ENCODE assay signal across 8 mouse cellular contexts in genomic region chr2:118711038-118711494, GRCm38 (mm10). TPM values are rescaled to one million over a fixed set of nuclear protein-coding genes. Genes with fewer than 3 reads are reported as not detected.
DNase-seq lines count a peak whose midpoint lies in the region; ATAC-seq lines count a peak whose summit lies in the region.

No protein-coding gene starts in this region.

- peaks cover 40% of the 10 kb centered on the region for H3K4me1 ChIP-seq in heart, embryonic 11.5 days (ENCODE audit: control insufficient read depth, insufficient read depth, low read length)
- H3K4me1 ChIP-seq in forebrain, embryonic 14.5 days (ENCODE audit: control insufficient read depth, insufficient read depth, low read length): peaks cover 15% of the 10 kb centered on the region
- peaks cover 26% of the 10 kb centered on the region for H3K4me1 ChIP-seq in kidney, embryonic 16.5 days (ENCODE audit: insufficient read depth, low read length)

- WGBS in heart, embryonic 11.5 days (ENCODE audit: insufficient replicate concordance): 1% methylated on average over 36 of the region's 36 CpGs
- WGBS in forebrain, embryonic 14.5 days: under 1% methylated on average over 36 of the region's 36 CpGs
- WGBS in kidney, embryonic 16.5 days: under 1% methylated on average over 36 of the region's 36 CpGs

- peak; percentile 16; the same call in 1 of the 2 replicates for ATAC-seq in heart, embryonic 11.5 days (replicated peaks; ENCODE audit: insufficient number of reproducible peaks, low FRiP score, low TSS enrichment)
- ATAC-seq in forebrain, embryonic 14.5 days: peak; percentile 80
- peak; percentile 65 for ATAC-seq in kidney, embryonic 16.5 days (ENCODE audit: low FRiP score, low TSS enrichment)
- no peak for ATAC-seq in monocyte, adult 5-6 weeks (replicated peaks; ENCODE audit: insufficient number of reproducible peaks, low FRiP score, low TSS enrichment, poor library complexity, severe bottlenecking)

- H3K4me3 ChIP-seq in heart, embryonic 11.5 days (ENCODE audit: low read depth, low read length): peak overlapping the region; percentile 37
- peak overlapping the region; percentile 35 for H3K4me3 ChIP-seq in forebrain, embryonic 14.5 days (ENCODE audit: low read depth, low read length)
- peak overlapping the region; percentile 48 for H3K4me3 ChIP-seq in kidney, embryonic 16.5 days (ENCODE audit: low read length)

- H3K27ac ChIP-seq in heart, embryonic 11.5 days (ENCODE audit: low read depth, low read length): no peak overlapping the region
- no peak overlapping the region for H3K27ac ChIP-seq in forebrain, embryonic 14.5 days (ENCODE audit: low read depth, low read length)
- H3K27ac ChIP-seq in kidney, embryonic 16.5 days (ENCODE audit: low read length): no peak overlapping the region

- H3K9ac ChIP-seq in heart, embryonic 11.5 days (ENCODE audit: low read depth, low read length): peak overlapping the region; percentile 35; the same call in 1 of the 2 replicates
- H3K9ac ChIP-seq in forebrain, embryonic 14.5 days (ENCODE audit: low read length): peak overlapping the region; percentile 53
- H3K9ac ChIP-seq in kidney, embryonic 16.5 days (replicated peaks; ENCODE audit: low read length): peak overlapping the region; percentile 58

- no peaks in the 10 kb centered on the region for H3K36me3 ChIP-seq in heart, embryonic 11.5 days (ENCODE audit: control insufficient read depth, insufficient read depth, low read length)
- no peaks in the 10 kb centered on the region for H3K36me3 ChIP-seq in forebrain, embryonic 14.5 days (ENCODE audit: control insufficient read depth, insufficient read depth, low read length)
- no peaks in the 10 kb centered on the region for H3K36me3 ChIP-seq in kidney, embryonic 16.5 days (ENCODE audit: insufficient read depth, low read length)

- no peaks in the 10 kb centered on the region for H3K9me3 ChIP-seq in heart, embryonic 11.5 days (replicated peaks; ENCODE audit: control insufficient read depth, low read length)
- no peaks in the 10 kb centered on the region for H3K9me3 ChIP-seq in forebrain, embryonic 14.5 days (replicated peaks; ENCODE audit: control insufficient read depth, low read length)
- H3K9me3 ChIP-seq in kidney, embryonic 16.5 days (ENCODE audit: low read length): no peaks in the 10 kb centered on the region

- H3K4me2 ChIP-seq in heart, embryonic 11.5 days: peak overlapping the region; percentile 77
- H3K4me2 ChIP-seq in forebrain, embryonic 14.5 days (ENCODE audit: low read length): peak overlapping the region; percentile 84
- peak overlapping the region; percentile 80 for H3K4me2 ChIP-seq in kidney, embryonic 16.5 days (replicated peaks; ENCODE audit: low read depth, low read length)

- DNase-seq in heart, adult 9 months (ENCODE audit: low spot score in 2 of 2): no peak
- peak; percentile 69 to 84 for DNase-seq in adrenal gland, postnatal 36 days
- peak; percentile 84 for DNase-seq in forebrain, embryonic 14.5 days (ENCODE audit: low spot score)
- DNase-seq in lung, postnatal 4 days: peak; percentile 65 to 75
- DNase-seq in right cerebral cortex, postnatal 4 days: peak; percentile 68

- H3K27me3 ChIP-seq in heart, embryonic 11.5 days (ENCODE audit: control insufficient read depth, insufficient read depth, low read length): peaks cover 66% of the 10 kb centered on the region
- H3K27me3 ChIP-seq in forebrain, embryonic 14.5 days (replicated peaks; ENCODE audit: control insufficient read depth, insufficient read depth, low read length): peaks cover 47% of the 10 kb centered on the region
- peaks cover 74% of the 10 kb centered on the region for H3K27me3 ChIP-seq in kidney, embryonic 16.5 days (ENCODE audit: insufficient read depth, low read length)

RNA-seq across cellular contexts. Expression of gene Ankrd63, which starts 7.3 kb away (rescaled TPM):
- polyA plus RNA-seq in heart, embryonic 11.5 days (2014; fragmentation: Nextera tagmentation; extraction: Ambion mirVana): 0.66 and 0.80 TPM in 2 replicates
- under 1 TPM; 0.10 to 0.30 TPM for total RNA-seq in adrenal gland, postnatal 36 days (2021)
- 0.28 and 0.41 TPM in 2 replicates for polyA plus RNA-seq in forebrain, embryonic 14.5 days (2014; fragmentation: Nextera tagmentation; extraction: Ambion mirVana)
- 0.25 and 0.30 TPM in 2 replicates for polyA plus RNA-seq in kidney, embryonic 16.5 days (2015; fragmentation: Nextera tagmentation; extraction: Ambion mirVana)
- 0.58 TPM in 1 of 3 replicates, not detected in the others for total RNA-seq in monocyte, adult 5-6 weeks (2017)

RNA-seq across cellular contexts. Expression of gene Plcb2, which starts 17.2 kb away (rescaled TPM):
- 0.99 and 1.4 TPM in 2 replicates for polyA plus RNA-seq in heart, embryonic 11.5 days (2014; fragmentation: Nextera tagmentation; extraction: Ambion mirVana)
- 1 to 10 TPM; 1.4 to 1.7 TPM for total RNA-seq in adrenal gland, postnatal 36 days (2021)
- 0.48 and 0.57 TPM in 2 replicates for polyA plus RNA-seq in forebrain, embryonic 14.5 days (2014; fragmentation: Nextera tagmentation; extraction: Ambion mirVana)
- polyA plus RNA-seq in kidney, embryonic 16.5 days (2015; fragmentation: Nextera tagmentation; extraction: Ambion mirVana): 1.4 and 1.7 TPM in 2 replicates
- total RNA-seq in monocyte, adult 5-6 weeks (2017): 32.8 to 44.3 TPM (median 36.3 TPM) in 3 replicates

RNA-seq across cellular contexts. Expression of gene Inafm2, which starts 34.5 kb away (rescaled TPM):
- 45.4 and 46.7 TPM in 2 replicates for polyA plus RNA-seq in heart, embryonic 11.5 days (2014; fragmentation: Nextera tagmentation; extraction: Ambion mirVana)
- total RNA-seq in adrenal gland, postnatal 36 days (2021): 10 to 100 TPM; 35.5 to 40.5 TPM
- polyA plus RNA-seq in forebrain, embryonic 14.5 days (2014; fragmentation: Nextera tagmentation; extraction: Ambion mirVana): 32.1 and 33.7 TPM in 2 replicates
- 15.2 and 16.3 TPM in 2 replicates for polyA plus RNA-seq in kidney, embryonic 16.5 days (2015; fragmentation: Nextera tagmentation; extraction: Ambion mirVana)
- 14.5 to 23.9 TPM (median 19.3 TPM) in 3 replicates for total RNA-seq in monocyte, adult 5-6 weeks (2017)

RNA-seq across cellular contexts. Expression of gene Pak6, which starts 48.0 kb away (rescaled TPM):
- 1.8 and 3.0 TPM in 2 replicates for polyA plus RNA-seq in heart, embryonic 11.5 days (2014; fragmentation: Nextera tagmentation; extraction: Ambion mirVana)
- total RNA-seq in adrenal gland, postnatal 36 days (2021): 10 to 100 TPM; 17.9 to 26.0 TPM
- 14.0 and 18.7 TPM in 2 replicates for polyA plus RNA-seq in forebrain, embryonic 14.5 days (2014; fragmentation: Nextera tagmentation; extraction: Ambion mirVana)
- 0.60 and 1.4 TPM in 2 replicates for polyA plus RNA-seq in kidney, embryonic 16.5 days (2015; fragmentation: Nextera tagmentation; extraction: Ambion mirVana)
- 0.21 TPM in 1 of 3 replicates, not detected in the others for total RNA-seq in monocyte, adult 5-6 weeks (2017)

RNA-seq across cellular contexts. Expression of gene Ccdc9b, which starts 51.4 kb away (rescaled TPM):
- polyA plus RNA-seq in heart, embryonic 11.5 days (2014; fragmentation: Nextera tagmentation; extraction: Ambion mirVana): 1.0 and 1.3 TPM in 2 replicates
- 1 to 10 TPM; 4.8 to 5.6 TPM for total RNA-seq in adrenal gland, postnatal 36 days (2021)
- 1.0 and 1.2 TPM in 2 replicates for polyA plus RNA-seq in forebrain, embryonic 14.5 days (2014; fragmentation: Nextera tagmentation; extraction: Ambion mirVana)
- 1.3 and 1.4 TPM in 2 replicates for polyA plus RNA-seq in kidney, embryonic 16.5 days (2015; fragmentation: Nextera tagmentation; extraction: Ambion mirVana)
- 0.10 to 0.19 TPM in 2 of 3 replicates, not detected in the other for total RNA-seq in monocyte, adult 5-6 weeks (2017)

Comparison
In these comparisons a context has a peak if more than half of its experiments do, and no peak if none do; other contexts are left out.
1. DNase-seq: peak in adrenal gland, postnatal 36 days (2 of 2), forebrain, embryonic 14.5 days (single experiment), lung, postnatal 4 days (2 of 2) and right cerebral cortex, postnatal 4 days (single experiment); none in heart, adult 9 months (0 of 2).
2. Peak in every context shown above with its lines, with median percentiles within 50 percentile points of each other: H3K4me2 ChIP-seq, H3K4me3 ChIP-seq and H3K9ac ChIP-seq.